Mouse (Mus musculus): ENCODE results near the gene Slc35f1.

DNA sequence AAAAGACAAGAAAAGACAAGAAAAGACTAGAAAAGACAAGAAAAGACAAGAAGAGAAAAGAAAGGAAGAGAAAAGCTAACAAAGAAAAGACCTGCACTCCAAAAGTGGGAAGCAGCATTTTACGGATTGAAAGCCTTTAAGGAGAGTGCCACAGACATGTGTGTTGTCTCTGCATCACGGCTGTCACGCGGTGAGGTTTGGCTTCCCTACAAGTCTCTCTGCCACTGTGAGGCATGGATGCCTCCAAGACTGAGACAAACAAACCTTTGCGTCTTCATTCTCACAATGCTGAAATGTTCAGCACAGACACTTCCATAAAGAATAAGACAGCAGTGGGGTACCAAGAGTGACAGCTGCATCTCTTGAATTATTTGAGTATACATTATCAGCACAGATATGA is 124.0 kb downstream of the Slc35f1 start:
- TF ChIP-seq POLR2A (IDR thresholded peaks at IDR 0.05; ENCODE audit: extremely low read depth, insufficient read depth, low read length) (no peak), CTCF (IDR thresholded peaks at IDR 0.05; ENCODE audit: low read depth, low read length) (no peak)

Measured in liver, adult 2 months (tissue).